Mouse (Mus musculus): ENCODE measurements around the gene Olfr1221. TPM values are rescaled to one million over a fixed set of nuclear protein-coding genes. Genes with fewer than 3 reads are reported as not detected.
"Not testable (repeated sequence)": the region's sequence is repeated elsewhere in the genome, so short reads cannot be mapped to it uniquely, and the experiment has no call there.

Olfr1221 gene
- total RNA-seq (2015), result not detected in 2 replicates
- total RNA-seq (2017), result not detected in 2 replicates

- peak; percentile 18; the same call in 1 of the 2 replicates for ATAC-seq (ENCODE audit: poor library complexity, severe bottlenecking)
These were observed at the start of gene Olfr1221 for GRCm38 (mm10) chr2:89117183-89117582. Gene Olfr1221, minus strand, starts transcription at chr2:89117283.

GRCm38 (mm10) chr2:89164711-89165110 is 47.6 kb upstream of the Olfr1221 start:
- not testable (repeated sequence) for ATAC-seq (ENCODE audit: poor library complexity, severe bottlenecking)

GRCm38 (mm10) chr2:89163991-89164390 is 46.9 kb upstream of the Olfr1221 start, which contains the start of gene Olfr1224-ps1:
Gene Olfr1224-ps1, minus strand, starts transcription at chr2:89164091.
- ATAC-seq (ENCODE audit: poor library complexity, severe bottlenecking), result not testable (repeated sequence)

GRCm38 (mm10) chr2:89151460-89151859 is 34.4 kb upstream of the Olfr1221 start, which contains the start of gene Olfr1223:
Gene Olfr1223, minus strand, starts transcription at chr2:89151560.
- ATAC-seq (ENCODE audit: poor library complexity, severe bottlenecking), result no peak

GRCm38 (mm10) chr2:89132954-89133353 is 15.9 kb upstream of the Olfr1221 start, which contains the start of gene Olfr1222:
Gene Olfr1222, minus strand, starts transcription at chr2:89133054.
- ATAC-seq (ENCODE audit: poor library complexity, severe bottlenecking), result no peak

GRCm38 (mm10) chr2:89106735-89107134 is 10.3 kb downstream of the Olfr1221 start, which contains the start of gene Olfr1220:
Gene Olfr1220, minus strand, starts transcription at chr2:89106835.
- ATAC-seq (ENCODE audit: poor library complexity, severe bottlenecking), result no peak

- ATAC-seq (ENCODE audit: poor library complexity, severe bottlenecking), result no peak
These were observed 11.4 kb downstream of the Olfr1221 start for GRCm38 (mm10) chr2:89105651-89106050.

GRCm38 (mm10) chr2:89093848-89094247 is 23.2 kb downstream of the Olfr1221 start:
- ATAC-seq (ENCODE audit: poor library complexity, severe bottlenecking), result no peak

- ATAC-seq (ENCODE audit: poor library complexity, severe bottlenecking), result no peak
These were observed 33.7 kb downstream of the Olfr1221 start, which contains the start of gene Olfr1219 for GRCm38 (mm10) chr2:89083413-89083812. Gene Olfr1219, minus strand, starts transcription at chr2:89083513.

GRCm38 (mm10) chr2:89081487-89081886 is 35.6 kb downstream of the Olfr1221 start:
- ATAC-seq (ENCODE audit: poor library complexity, severe bottlenecking), result no peak

GRCm38 (mm10) chr2:89061087-89061486 is 56.0 kb downstream of the Olfr1221 start, which contains the start of gene Olfr1218:
Gene Olfr1218, minus strand, starts transcription at chr2:89061187.
- no peak for ATAC-seq (ENCODE audit: poor library complexity, severe bottlenecking)

Other genes starting within 250 kb of the Olfr1221 start
- not detected in 2 replicates for gene Olfr1208, start 215.0 kb downstream of the Olfr1221 start, total RNA-seq (2015)
- gene Olfr1208, start 215.0 kb downstream of the Olfr1221 start, total RNA-seq (2017), result not detected in 2 replicates
- gene Olfr1209, start 202.1 kb downstream of the Olfr1221 start, total RNA-seq (2015), result not detected in 2 replicates
- gene Olfr1209, start 202.1 kb downstream of the Olfr1221 start, total RNA-seq (2017), result not detected in 2 replicates
- not detected in 2 replicates for gene Olfr1211, start 179.2 kb downstream of the Olfr1221 start, total RNA-seq (2015)
- not detected in 2 replicates for gene Olfr1211, start 179.2 kb downstream of the Olfr1221 start, total RNA-seq (2017)
- not detected in 2 replicates for gene Olfr1212, start 163.3 kb downstream of the Olfr1221 start, total RNA-seq (2015)
- gene Olfr1212, start 163.3 kb downstream of the Olfr1221 start, total RNA-seq (2017), result not detected in 2 replicates
- not detected in 2 replicates for gene Gm13762, start 137.0 kb downstream of the Olfr1221 start, total RNA-seq (2015)
- not detected in 2 replicates for gene Gm13762, start 137.0 kb downstream of the Olfr1221 start, total RNA-seq (2017)
- not detected in 2 replicates for gene Olfr1214, start 124.6 kb downstream of the Olfr1221 start, total RNA-seq (2015)
- gene Olfr1214, start 124.6 kb downstream of the Olfr1221 start, total RNA-seq (2017), result not detected in 2 replicates
- not detected in 2 replicates for gene Olfr1215, start 110.3 kb downstream of the Olfr1221 start, total RNA-seq (2015)
- not detected in 2 replicates for gene Olfr1215, start 110.3 kb downstream of the Olfr1221 start, total RNA-seq (2017)
- not detected in 2 replicates for gene Olfr1216, start 98.9 kb downstream of the Olfr1221 start, total RNA-seq (2015)
- not detected in 2 replicates for gene Olfr1216, start 98.9 kb downstream of the Olfr1221 start, total RNA-seq (2017)
- not detected in 2 replicates for gene Olfr1217, start 85.2 kb downstream of the Olfr1221 start, total RNA-seq (2015)
- not detected in 2 replicates for gene Olfr1217, start 85.2 kb downstream of the Olfr1221 start, total RNA-seq (2017)
- not detected in 2 replicates for gene Olfr1218, start 56.1 kb downstream of the Olfr1221 start, total RNA-seq (2015)
- not detected in 2 replicates for gene Olfr1218, start 56.1 kb downstream of the Olfr1221 start, total RNA-seq (2017)
- not detected in 2 replicates for gene Olfr1219, start 33.8 kb downstream of the Olfr1221 start, total RNA-seq (2015)
- gene Olfr1219, start 33.8 kb downstream of the Olfr1221 start, total RNA-seq (2017), result not detected in 2 replicates
- gene Olfr1220, start 10.4 kb downstream of the Olfr1221 start, total RNA-seq (2015), result not detected in 2 replicates
- gene Olfr1220, start 10.4 kb downstream of the Olfr1221 start, total RNA-seq (2017), result not detected in 2 replicates
- not detected in 2 replicates for gene Olfr1222, start 15.8 kb upstream of the Olfr1221 start, total RNA-seq (2015)
- not detected in 2 replicates for gene Olfr1222, start 15.8 kb upstream of the Olfr1221 start, total RNA-seq (2017)
- gene Olfr1223, start 34.3 kb upstream of the Olfr1221 start, total RNA-seq (2015), result not detected in 2 replicates
- gene Olfr1223, start 34.3 kb upstream of the Olfr1221 start, total RNA-seq (2017), result not detected in 2 replicates
- not detected in 2 replicates for gene Olfr1224-ps1, start 46.8 kb upstream of the Olfr1221 start, total RNA-seq (2015)
- gene Olfr1224-ps1, start 46.8 kb upstream of the Olfr1221 start, total RNA-seq (2017), result not detected in 2 replicates
- not detected in 2 replicates for gene Olfr1225, start 57.4 kb upstream of the Olfr1221 start, total RNA-seq (2015)
- not detected in 2 replicates for gene Olfr1225, start 57.4 kb upstream of the Olfr1221 start, total RNA-seq (2017)
- gene Olfr1226, start 82.8 kb upstream of the Olfr1221 start, total RNA-seq (2015), result not detected in 2 replicates
- not detected in 2 replicates for gene Olfr1226, start 82.8 kb upstream of the Olfr1221 start, total RNA-seq (2017)
- gene Olfr1228, start 136.8 kb upstream of the Olfr1221 start, total RNA-seq (2015), result not detected in 2 replicates
- gene Olfr1228, start 136.8 kb upstream of the Olfr1221 start, total RNA-seq (2017), result not detected in 2 replicates
- not detected in 2 replicates for gene Olfr1229, start 170.7 kb upstream of the Olfr1221 start, total RNA-seq (2015)
- gene Olfr1229, start 170.7 kb upstream of the Olfr1221 start, total RNA-seq (2017), result not detected in 2 replicates
- gene Olfr1230, start 180.0 kb upstream of the Olfr1221 start, total RNA-seq (2015), result not detected in 2 replicates
- not detected in 2 replicates for gene Olfr1230, start 180.0 kb upstream of the Olfr1221 start, total RNA-seq (2017)
- not detected in 2 replicates for gene Olfr1231, start 189.8 kb upstream of the Olfr1221 start, total RNA-seq (2015)
- not detected in 2 replicates for gene Olfr1231, start 189.8 kb upstream of the Olfr1221 start, total RNA-seq (2017)
- gene Olfr1232, start 212.4 kb upstream of the Olfr1221 start, total RNA-seq (2015), result not detected in 2 replicates
- not detected in 2 replicates for gene Olfr1232, start 212.4 kb upstream of the Olfr1221 start, total RNA-seq (2017)
- not detected in 2 replicates for gene Olfr1233, start 225.1 kb upstream of the Olfr1221 start, total RNA-seq (2015)
- not detected in 2 replicates for gene Olfr1233, start 225.1 kb upstream of the Olfr1221 start, total RNA-seq (2017)
- not detected in 2 replicates for gene Olfr1234, start 247.6 kb upstream of the Olfr1221 start, total RNA-seq (2015)
- gene Olfr1234, start 247.6 kb upstream of the Olfr1221 start, total RNA-seq (2017), result not detected in 2 replicates

Measured in megakaryocyte, adult 5-6 weeks (primary cell).